Mouse (Mus musculus): ENCODE measurements around the gene Pfkp. TPM values are rescaled to one million over a fixed set of nuclear protein-coding genes. Genes with fewer than 3 reads are reported as not detected.

Gene Pfkp
- total RNA-seq, 2 experiments from 2014 or later = 66.3 to 90.5 TPM

GRCm38 (mm10) chr13:6618711-6619110 is 29.9 kb downstream of the Pfkp start:
- ATAC-seq (ENCODE audit: poor library complexity, severe bottlenecking) = no peak

GRCm38 (mm10) chr13:6613690-6614445 is 34.7 kb downstream of the Pfkp start:
- no peak for ATAC-seq (ENCODE audit: poor library complexity, severe bottlenecking)

GRCm38 (mm10) chr13:6602786-6603409 is 45.7 kb downstream of the Pfkp start:
- no peak for ATAC-seq (ENCODE audit: poor library complexity, severe bottlenecking)

GRCm38 (mm10) chr13:6601676-6602075 is 46.9 kb downstream of the Pfkp start:
- no peak for ATAC-seq (ENCODE audit: poor library complexity, severe bottlenecking)

GRCm38 (mm10) chr13:6600626-6601025 is 48.0 kb downstream of the Pfkp start:
- no peak for ATAC-seq (ENCODE audit: poor library complexity, severe bottlenecking)

GRCm38 (mm10) chr13:6597801-6598200 is 50.8 kb downstream of the Pfkp start:
- no peak for ATAC-seq (ENCODE audit: poor library complexity, severe bottlenecking)

- ATAC-seq (ENCODE audit: poor library complexity, severe bottlenecking) = no peak
Observed at GRCm38 (mm10) chr13:6595403-6595802, 53.2 kb downstream of the Pfkp start.

GRCm38 (mm10) chr13:6590846-6591245 is 57.7 kb downstream of the Pfkp start:
- ATAC-seq (ENCODE audit: poor library complexity, severe bottlenecking) = no peak

GRCm38 (mm10) chr13:6586009-6586408 is 62.6 kb downstream of the Pfkp start:
- ATAC-seq (ENCODE audit: poor library complexity, severe bottlenecking) = no peak

GRCm38 (mm10) chr13:6583499-6584125 is 65.0 kb downstream of the Pfkp start:
- no peak for ATAC-seq (ENCODE audit: poor library complexity, severe bottlenecking)

GRCm38 (mm10) chr13:6575920-6576509 is 72.6 kb downstream of the Pfkp start:
- peak; percentile 74 for ATAC-seq (ENCODE audit: poor library complexity, severe bottlenecking)

- ATAC-seq (ENCODE audit: poor library complexity, severe bottlenecking) = no peak
Observed at GRCm38 (mm10) chr13:6565571-6565970, 83.0 kb downstream of the Pfkp start.

GRCm38 (mm10) chr13:6562409-6562808 is 86.2 kb downstream of the Pfkp start:
- no peak for ATAC-seq (ENCODE audit: poor library complexity, severe bottlenecking)

- no peak for ATAC-seq (ENCODE audit: poor library complexity, severe bottlenecking)
Observed at GRCm38 (mm10) chr13:6557771-6558170, 90.8 kb downstream of the Pfkp start.

- no peak for ATAC-seq (ENCODE audit: poor library complexity, severe bottlenecking)
Observed at GRCm38 (mm10) chr13:6555656-6556055, 92.9 kb downstream of the Pfkp start.

- ATAC-seq (ENCODE audit: poor library complexity, severe bottlenecking) = no peak
Observed at GRCm38 (mm10) chr13:6553708-6554107, 94.9 kb downstream of the Pfkp start.

GRCm38 (mm10) chr13:6535287-6535932 is 113.2 kb downstream of the Pfkp start:
- no peak for ATAC-seq (ENCODE audit: poor library complexity, severe bottlenecking)

- peak; percentile 67 for ATAC-seq (ENCODE audit: poor library complexity, severe bottlenecking)
Observed at GRCm38 (mm10) chr13:6532683-6533082, 115.9 kb downstream of the Pfkp start.
